Mouse (Mus musculus) left cerebral cortex, postnatal 25 days (tissue): ENCODE results near the gene Gm4312. TPM values are rescaled to one million over a fixed set of nuclear protein-coding genes. Genes with fewer than 3 reads are reported as not detected.
"Not testable (repeated sequence)": the region's sequence is repeated elsewhere in the genome, so short reads cannot be mapped to it uniquely, and the experiment has no call there.

Experiments used
- DNase-seq, 2 experiments: peaks; one replicate each; pipeline ENCODE4 v3.0.0; 2022; ENCODE audit warnings: low spot score in 2 of 2, mixed read lengths in 1 of 2
- intact Hi-C: fragments of 180-260 bp; cut with DNase I; formaldehyde crosslinking; loops from one replicate; pipeline ENCODE4 v1.15.1; 2025
- total RNA-seq, 2 experiments: library from RNA; stranded (reverse); gene quantifications; 2 replicates each; pipeline ENCODE4 v1.2.3; 2021

Gene Gm4312
- total RNA-seq, result not detected

DNA sequence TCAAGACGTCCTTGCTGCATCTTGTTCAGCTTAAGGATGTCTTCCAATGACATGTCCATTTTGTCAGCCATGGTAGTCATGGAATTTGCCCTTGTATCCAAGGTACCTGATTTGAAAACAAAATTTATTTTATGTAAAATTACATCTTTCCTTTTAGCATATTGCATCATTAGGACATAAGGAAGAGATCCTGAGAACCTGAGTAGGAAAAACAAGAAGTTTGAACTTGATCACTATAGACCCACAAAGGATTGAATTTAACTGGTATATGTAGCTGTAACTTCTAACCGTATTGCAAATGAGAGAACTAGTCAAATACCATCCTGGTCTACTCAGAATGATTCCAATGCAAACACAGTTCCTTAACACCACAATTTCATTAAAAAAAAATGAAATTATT lies at the start of gene Gm4312:
Gene Gm4312 (minus strand): TSS at position 101 of the 400 bp plus-strand sequence.
- intact Hi-C loops, DNase-seq: not testable (repeated sequence)

DNA sequence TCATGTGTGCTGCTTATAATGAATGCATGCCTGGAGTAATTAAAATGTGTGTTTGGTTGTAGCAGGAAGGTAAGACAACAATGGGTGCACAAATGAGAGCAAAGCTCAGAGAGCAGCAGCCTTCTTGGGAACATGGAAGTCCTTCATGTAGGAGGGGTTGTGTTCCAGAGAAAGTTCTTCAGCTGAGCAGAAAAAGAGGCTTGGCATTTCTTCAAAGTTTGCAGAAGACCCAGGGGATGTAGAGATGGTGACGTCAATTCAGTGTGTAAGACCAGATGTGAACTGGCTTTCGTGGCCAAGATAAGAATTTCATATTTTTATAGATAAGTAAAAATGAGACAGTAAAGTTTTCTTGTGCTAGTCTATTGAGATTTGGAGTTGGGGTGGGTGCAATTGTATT lies 45.2 kb upstream of the Gm4312 start:
- intact Hi-C loops, result no loop called here
- no peak for DNase-seq

DNA sequence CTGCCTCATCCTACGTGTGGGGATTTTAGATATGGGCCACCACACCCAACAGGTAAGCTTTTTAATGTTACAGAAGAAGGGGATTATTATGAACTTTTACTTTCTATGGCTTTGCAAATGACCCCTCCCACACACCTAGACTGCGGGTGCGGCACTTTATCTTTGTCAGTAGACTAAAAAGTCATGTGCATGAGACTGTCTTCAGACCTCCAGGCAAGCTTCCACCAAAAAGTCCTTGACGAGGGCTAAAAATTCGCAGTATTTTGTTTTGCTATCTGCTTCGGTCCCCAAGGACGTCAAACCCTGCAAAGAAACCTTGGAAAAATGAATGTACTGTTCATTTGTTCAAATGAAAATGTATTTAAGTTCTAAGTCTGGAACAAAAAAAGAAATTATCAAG lies 33.2 kb upstream of the Gm4312 start:
- intact Hi-C loops, result no loop called here
- no peak for DNase-seq

DNA sequence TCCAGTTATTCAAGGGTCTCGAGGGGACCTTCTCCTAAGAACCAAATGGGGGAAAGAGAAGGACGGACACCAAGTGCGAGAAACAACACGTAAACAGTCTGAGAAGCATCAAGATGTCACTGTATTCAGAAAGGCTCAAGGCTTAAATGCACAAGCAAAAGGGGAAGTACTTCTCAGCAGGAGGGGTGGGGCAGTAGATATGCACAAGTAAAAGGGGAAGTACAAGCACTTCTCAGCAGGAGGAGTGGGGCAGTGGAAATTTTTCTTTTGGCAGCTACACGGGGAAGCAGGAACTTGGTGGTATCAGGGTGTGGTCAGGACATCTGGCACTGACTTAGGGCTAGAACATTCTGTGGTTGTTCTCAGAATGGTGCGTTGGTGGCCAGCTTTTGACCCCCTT lies 19.9 kb upstream of the Gm4312 start:
- intact Hi-C loops, DNase-seq: not testable (repeated sequence)

DNA sequence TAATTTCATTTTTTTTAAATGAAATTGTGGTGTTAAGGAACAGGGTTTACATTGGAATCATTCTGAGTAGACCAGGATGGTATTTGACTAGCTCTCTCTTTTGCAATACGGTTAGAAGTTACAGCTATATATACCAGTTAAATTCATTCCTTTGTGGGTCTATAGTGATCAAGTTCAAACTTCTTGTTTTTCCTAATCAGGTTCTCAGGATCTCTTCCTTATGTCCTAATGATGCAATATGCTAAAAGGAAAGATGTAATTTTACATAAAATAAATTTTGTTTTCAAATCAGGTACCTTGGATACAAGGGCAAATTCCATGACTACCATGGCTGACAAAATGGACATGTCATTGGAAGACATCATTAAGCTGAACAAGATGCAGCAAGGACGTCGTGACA lies 21.3 kb downstream of the Gm4312 start, which contains the start of gene Gm4307:
Gene Gm4307 (plus strand): TSS at position 301 of the 400 bp plus-strand sequence.
- intact Hi-C loops, DNase-seq: not testable (repeated sequence)

DNA sequence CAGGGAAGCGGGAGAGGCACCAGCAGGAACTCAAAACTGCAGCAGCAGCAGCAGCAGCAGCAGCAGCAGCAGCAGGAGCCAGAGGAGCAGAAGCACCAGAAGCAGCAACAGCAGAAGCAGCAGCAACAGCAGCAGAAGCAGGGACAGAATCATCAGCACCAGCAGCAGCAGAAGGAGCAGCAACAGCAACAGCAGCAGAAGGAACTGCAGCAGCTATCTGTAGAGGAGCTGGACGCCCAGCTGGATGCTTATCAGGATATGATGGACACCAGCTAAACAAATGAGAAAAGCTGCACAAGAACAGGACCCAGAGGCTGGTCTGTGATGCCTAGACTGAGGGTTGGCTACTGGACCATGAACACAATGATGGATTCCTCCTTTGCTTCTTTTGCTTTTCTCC lies 25.5 kb downstream of the Gm4312 start:
- DNase-seq, result peak; percentile 4 to 5
- intact Hi-C loops, result not testable (repeated sequence)

DNA sequence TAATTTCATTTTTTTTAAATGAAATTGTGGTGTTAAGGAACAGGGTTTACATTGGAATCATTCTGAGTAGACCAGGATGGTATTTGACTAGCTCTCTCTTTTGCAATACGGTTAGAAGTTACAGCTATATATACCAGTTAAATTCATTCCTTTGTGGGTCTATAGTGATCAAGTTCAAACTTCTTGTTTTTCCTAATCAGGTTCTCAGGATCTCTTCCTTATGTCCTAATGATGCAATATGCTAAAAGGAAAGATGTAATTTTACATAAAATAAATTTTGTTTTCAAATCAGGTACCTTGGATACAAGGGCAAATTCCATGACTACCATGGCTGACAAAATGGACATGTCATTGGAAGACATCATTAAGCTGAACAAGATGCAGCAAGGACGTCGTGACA lies 31.6 kb downstream of the Gm4312 start, which contains the start of gene Gm4305:
Gene Gm4305 (plus strand): TSS at position 301 of the 400 bp plus-strand sequence.
- DNase-seq, intact Hi-C loops: not testable (repeated sequence)

DNA sequence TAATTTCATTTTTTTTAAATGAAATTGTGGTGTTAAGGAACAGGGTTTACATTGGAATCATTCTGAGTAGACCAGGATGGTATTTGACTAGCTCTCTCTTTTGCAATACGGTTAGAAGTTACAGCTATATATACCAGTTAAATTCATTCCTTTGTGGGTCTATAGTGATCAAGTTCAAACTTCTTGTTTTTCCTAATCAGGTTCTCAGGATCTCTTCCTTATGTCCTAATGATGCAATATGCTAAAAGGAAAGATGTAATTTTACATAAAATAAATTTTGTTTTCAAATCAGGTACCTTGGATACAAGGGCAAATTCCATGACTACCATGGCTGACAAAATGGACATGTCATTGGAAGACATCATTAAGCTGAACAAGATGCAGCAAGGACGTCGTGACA lies 36.7 kb downstream of the Gm4312 start, which contains the start of gene Gm4303:
Gene Gm4303 (plus strand): TSS at position 301 of the 400 bp plus-strand sequence.
- intact Hi-C loops, result not testable (repeated sequence)

DNA sequence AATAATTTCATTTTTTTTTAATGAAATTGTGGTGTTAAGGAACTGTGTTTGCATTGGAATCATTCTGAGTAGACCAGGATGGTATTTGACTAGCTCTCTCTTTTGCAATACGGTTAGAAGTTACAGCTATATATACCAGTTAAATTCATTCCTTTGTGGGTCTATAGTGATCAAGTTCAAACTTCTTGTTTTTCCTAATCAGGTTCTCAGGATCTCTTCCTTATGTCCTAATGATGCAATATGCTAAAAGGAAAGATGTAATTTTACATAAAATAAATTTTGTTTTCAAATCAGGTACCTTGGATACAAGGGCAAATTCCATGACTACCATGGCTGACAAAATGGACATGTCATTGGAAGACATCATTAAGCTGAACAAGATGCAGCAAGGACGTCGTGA lies 41.8 kb downstream of the Gm4312 start, which contains the start of gene Gm4302:
Gene Gm4302 (plus strand): TSS at position 301 of the 400 bp plus-strand sequence.
- intact Hi-C loops, DNase-seq: not testable (repeated sequence)

More for the DNA sequence above, 36.7 kb downstream of the Gm4312 start, which contains the start of gene Gm4303:
- not testable (repeated sequence) for DNase-seq

DNA sequence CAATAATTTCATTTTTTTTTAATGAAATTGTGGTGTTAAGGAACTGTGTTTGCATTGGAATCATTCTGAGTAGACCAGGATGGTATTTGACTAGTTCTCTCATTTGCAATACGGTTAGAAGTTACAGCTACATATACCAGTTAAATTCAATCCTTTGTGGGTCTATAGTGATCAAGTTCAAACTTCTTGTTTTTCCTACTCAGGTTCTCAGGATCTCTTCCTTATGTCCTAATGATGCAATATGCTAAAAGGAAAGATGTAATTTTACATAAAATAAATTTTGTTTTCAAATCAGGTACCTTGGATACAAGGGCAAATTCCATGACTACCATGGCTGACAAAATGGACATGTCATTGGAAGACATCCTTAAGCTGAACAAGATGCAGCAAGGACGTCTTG lies 47.0 kb downstream of the Gm4312 start, which contains the start of gene Gm4301:
Gene Gm4301 (plus strand): TSS at position 301 of the 400 bp plus-strand sequence.
- intact Hi-C loops, DNase-seq: not testable (repeated sequence)

Other genes starting within 250 kb of the Gm4312 start
- not detected for gene Gm4301, start 46.9 kb downstream of the Gm4312 start, total RNA-seq
- not detected for gene Gm4302, start 41.7 kb downstream of the Gm4312 start, total RNA-seq
- not detected for gene Gm4303, start 36.6 kb downstream of the Gm4312 start, total RNA-seq
- not detected for gene Gm4305, start 31.5 kb downstream of the Gm4312 start, total RNA-seq
- gene Gm4307, start 21.2 kb downstream of the Gm4312 start, total RNA-seq, result not detected
- gene Tmtc3, start 104.8 kb upstream of the Gm4312 start, total RNA-seq, result 10 to 100 TPM; 11.5 to 16.1 TPM
- 10 to 100 TPM; 15.8 to 15.9 TPM for gene Cep290, start 105.0 kb upstream of the Gm4312 start, total RNA-seq
- 10 to 100 TPM; 22.8 to 24.8 TPM for gene 4930430F08Rik, start 207.9 kb upstream of the Gm4312 start, total RNA-seq
- gene 1700017N19Rik, start 207.9 kb upstream of the Gm4312 start, total RNA-seq, result not detected